Mouse (Mus musculus) heart, postnatal 0 days (tissue): ENCODE results near the gene Pard3.

ENCODE experiments used
- CTCF ChIP-seq: IDR thresholded peaks from 2 replicates; pipeline ENCODE4 v1.5.1; 2016; ENCODE audit warnings: antibody characterized with exemption, control low read depth, low read depth
- EP300 ChIP-seq: IDR thresholded peaks from 2 replicates; pipeline ENCODE4 v1.6.1; 2016; ENCODE audit warnings: antibody characterized with exemption, low read depth

DNA sequence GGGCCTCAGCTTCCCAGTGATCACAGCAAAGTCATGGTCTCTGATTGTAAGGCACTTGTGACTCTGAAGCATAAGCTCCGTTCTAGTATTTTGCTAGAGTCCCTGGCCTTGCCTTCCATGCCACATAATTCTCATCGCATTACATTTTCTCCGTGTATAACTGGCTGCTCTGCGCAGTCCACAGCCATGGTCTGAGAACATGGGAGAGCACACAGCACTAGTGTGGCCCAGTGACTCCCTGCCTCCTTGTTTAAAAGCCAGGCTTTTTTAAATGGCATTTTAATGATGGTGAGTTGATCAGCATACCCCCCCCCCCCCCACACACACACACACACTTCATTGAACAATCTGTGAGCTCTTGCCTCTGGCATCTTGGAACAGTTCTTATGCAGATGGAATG, 508.8 kb downstream of the Pard3 start:
- TF ChIP-seq EP300 (no peak), CTCF (no peak)
